Mouse (Mus musculus) adrenal gland, adult 8-10 months (tissue): ENCODE data around the gene Kif5a. TPM values are rescaled to one million over a fixed set of nuclear protein-coding genes. Genes with fewer than 3 reads are reported as not detected.

Experiments
- DNase-seq: peaks from one replicate; pipeline ENCODE4 v3.0.0; 2022
- total RNA-seq, 4 experiments: library from RNA; stranded (reverse); gene quantifications; 2 replicates each; pipeline ENCODE4 v1.2.4; 2022

The Kif5a gene
- total RNA-seq, 4 experiments from 2014 or later = 6.8 to 18.6 (median 14.5) TPM

GRCm38 (mm10) chr10:127190398-127191190 is 72.6 kb downstream of the Kif5a start:
- DNase-seq = no peak

- DNase-seq = peak; percentile 37
Observed at GRCm38 (mm10) chr10:127189651-127190381, 73.3 kb downstream of the Kif5a start, which contains the start of gene Arhgef25. TSS of gene Arhgef25 (minus strand) at chr10:127190083.

GRCm38 (mm10) chr10:127189116-127189650 is 74.0 kb downstream of the Kif5a start:
- DNase-seq = no peak

GRCm38 (mm10) chr10:127188465-127189115 is 74.6 kb downstream of the Kif5a start:
- no peak for DNase-seq

GRCm38 (mm10) chr10:127188079-127188453 is 75.1 kb downstream of the Kif5a start:
- DNase-seq = no peak

- DNase-seq = no peak
Observed at GRCm38 (mm10) chr10:127187371-127188078, 75.6 kb downstream of the Kif5a start.

- DNase-seq = no peak
Observed at GRCm38 (mm10) chr10:127186451-127186850, 76.7 kb downstream of the Kif5a start.

- DNase-seq = no peak
Observed at GRCm38 (mm10) chr10:127185506-127185905, 77.6 kb downstream of the Kif5a start.

GRCm38 (mm10) chr10:127185101-127185500 is 78.0 kb downstream of the Kif5a start:
- DNase-seq = no peak

GRCm38 (mm10) chr10:127183759-127184158 is 79.4 kb downstream of the Kif5a start:
- no peak for DNase-seq

GRCm38 (mm10) chr10:127182624-127183023 is 80.5 kb downstream of the Kif5a start:
- DNase-seq = no peak

GRCm38 (mm10) chr10:127181566-127181965 is 81.6 kb downstream of the Kif5a start:
- DNase-seq = no peak

- DNase-seq = no peak
Observed at GRCm38 (mm10) chr10:127180695-127181047, 82.5 kb downstream of the Kif5a start.

GRCm38 (mm10) chr10:127179871-127180694 is 83.1 kb downstream of the Kif5a start, which contains the start of gene Slc26a10:
TSS of gene Slc26a10 (minus strand) at chr10:127180645.
- DNase-seq = no peak

- DNase-seq = no peak
Observed at GRCm38 (mm10) chr10:127178286-127179027, 84.7 kb downstream of the Kif5a start.

- DNase-seq = no peak
Observed at GRCm38 (mm10) chr10:127177719-127178118, 85.4 kb downstream of the Kif5a start.

GRCm38 (mm10) chr10:127177235-127177634 is 85.9 kb downstream of the Kif5a start:
- DNase-seq = no peak

- no peak for DNase-seq
Observed at GRCm38 (mm10) chr10:127176756-127177155, 86.4 kb downstream of the Kif5a start.

- DNase-seq = no peak
Observed at GRCm38 (mm10) chr10:127176228-127176627, 86.9 kb downstream of the Kif5a start.
